ENCODE assay signal across 10 mouse cellular contexts in genomic region chr11:60076790-60077189, GRCm38 (mm10). TPM values are rescaled to one million over a fixed set of nuclear protein-coding genes. Genes with fewer than 3 reads are reported as not detected.
A peak's percentile ranks its signal among the peaks of the same experiment; 100 is the strongest.
DNase-seq lines count a peak whose midpoint lies in the region; ATAC-seq and TF ChIP-seq lines count a peak whose summit lies in the region.
"Had no signal": no experiment of that assay in that cellular context is flagged by ENCODE, and none has a peak within 500 bp of the region (broad histone marks: within the 10 kb centered on the region; RNA-seq: fewer than 3 reads in every experiment).

No protein-coding gene starts in this region.

- peak; percentile 79 for DNase-seq in hindbrain, embryonic 11.5 days (ENCODE audit: low spot score)
- peak; percentile 75 for DNase-seq in ES-E14 (ENCODE audit: low read depth, low spot score)
- DNase-seq in frontal cortex, postnatal 36 days (ENCODE audit: low spot score in 2 of 2) = peak; percentile 56 to 82
- DNase-seq in layer of hippocampus, adult 18-20 months (ENCODE audit: low spot score in 2 of 2) = peak; percentile 66 to 90
- DNase-seq in lung, postnatal 25 days (ENCODE audit: low spot score) = peak; percentile 82
- DNase-seq in spleen, adult 2 months (ENCODE audit: low read depth in 1 of 2, low spot score in 2 of 2) = peak; percentile 54 to 66

- peak; percentile 68; the same call in 1 of the 2 replicates for TF ChIP-seq CTCF in spleen, adult 2 months (IDR thresholded peaks at IDR 0.05; ENCODE audit: extremely low read depth, insufficient read depth, insufficient read length, insufficient replicate concordance)

- H3K9ac ChIP-seq in hindbrain, embryonic 11.5 days (ENCODE audit: low read depth, low read length) = no peak overlapping the region
- no peak overlapping the region for H3K9ac ChIP-seq in hindbrain, embryonic 12.5 days
- H3K9ac ChIP-seq in ES-E14 (ENCODE audit: insufficient read depth, low read depth, low read length, poor library complexity, severe bottlenecking) = no peak overlapping the region
- H3K9ac ChIP-seq: embryonic facial prominence, embryonic 12.5 days; midbrain, embryonic 12.5 days had no signal

- no peak overlapping the region for H3K4me2 ChIP-seq in hindbrain, embryonic 11.5 days (replicated peaks; ENCODE audit: low read depth, low read length)
- H3K4me2 ChIP-seq in hindbrain, embryonic 12.5 days (replicated peaks) = no peak overlapping the region
- H3K4me2 ChIP-seq: embryonic facial prominence, embryonic 12.5 days; midbrain, embryonic 12.5 days had no signal

- TF ChIP-seq POLR2A in spleen, adult 2 months (IDR thresholded peaks at IDR 0.05; ENCODE audit: low read depth, low read length) = no peak

- no peaks in the 10 kb centered on the region for H3K9me3 ChIP-seq in hindbrain, embryonic 11.5 days (ENCODE audit: control insufficient read depth, low read length)
- 0 out of 2 replicates have a peak, but pooled peaks cover 4% of the 10 kb centered on the region for H3K9me3 ChIP-seq in hindbrain, embryonic 12.5 days (replicated peaks)
- no peaks in the 10 kb centered on the region for H3K9me3 ChIP-seq in ES-E14 (ENCODE audit: control insufficient read depth, insufficient read depth, low read depth, low read length)
- H3K9me3 ChIP-seq: embryonic facial prominence, embryonic 12.5 days; midbrain, embryonic 12.5 days had no signal

- no peak overlapping the region for H3K27ac ChIP-seq in hindbrain, embryonic 11.5 days (ENCODE audit: low read depth, low read length)
- H3K27ac ChIP-seq in hindbrain, embryonic 12.5 days = no peak overlapping the region
- H3K27ac ChIP-seq in ES-E14 (ENCODE audit: insufficient read depth, low read depth, low read length, poor library complexity, severe bottlenecking) = no peak overlapping the region
- H3K27ac ChIP-seq in spleen, adult 2 months (ENCODE audit: insufficient read depth, low read length) = no peak overlapping the region
- H3K27ac ChIP-seq: embryonic facial prominence, embryonic 12.5 days; midbrain, embryonic 12.5 days had no signal

- in situ Hi-C loops in ES-E14 (cut with MboI; ENCODE audit: low sequenced_read_pairs in 2 of 2, unreplicated experiment in 2 of 2) = loop anchor here (5.0 kb wide), 1 partner anchor 199 kb away; no protein-coding TSS in a partner anchor

- H3K4me3 ChIP-seq in hindbrain, embryonic 11.5 days (ENCODE audit: low read depth, low read length) = no peak overlapping the region
- H3K4me3 ChIP-seq in hindbrain, embryonic 12.5 days = no peak overlapping the region
- no peak overlapping the region for H3K4me3 ChIP-seq in ES-E14 (ENCODE audit: insufficient read depth in 1 of 2, low read depth in 1 of 2, low read length in 2 of 2, poor library complexity in 1 of 2, severe bottlenecking in 1 of 2)
- no peak overlapping the region for H3K4me3 ChIP-seq in spleen, adult 2 months (ENCODE audit: extremely low read depth, insufficient read depth, insufficient read length)
- H3K4me3 ChIP-seq: embryonic facial prominence, embryonic 12.5 days; midbrain, embryonic 12.5 days had no signal

- H3K4me1 ChIP-seq in hindbrain, embryonic 11.5 days (replicated peaks; ENCODE audit: control insufficient read depth, insufficient read depth, low read length) = no peaks in the 10 kb centered on the region
- no peaks in the 10 kb centered on the region for H3K4me1 ChIP-seq in hindbrain, embryonic 12.5 days
- H3K4me1 ChIP-seq in ES-E14 (ENCODE audit: control insufficient read depth in 2 of 2, insufficient read depth in 2 of 2, low read length in 2 of 2, poor library complexity in 1 of 2) = no peaks in the 10 kb centered on the region
- H3K4me1 ChIP-seq in spleen, adult 2 months (ENCODE audit: control insufficient read depth, insufficient read depth, insufficient read length) = peaks cover 3% of the 10 kb centered on the region; the same call in 1 of the 2 replicates
- H3K4me1 ChIP-seq: embryonic facial prominence, embryonic 12.5 days; midbrain, embryonic 12.5 days had no signal

- WGBS in hindbrain, embryonic 11.5 days = 16% methylated on average over 4 of the region's 4 CpGs
- 17% methylated on average over 4 of the region's 4 CpGs for WGBS in hindbrain, embryonic 12.5 days
- 19% methylated on average over 4 of the region's 4 CpGs for WGBS in spleen, adult 2 months

- ATAC-seq in hindbrain, embryonic 11.5 days (ENCODE audit: low FRiP score) = no peak
- no peak for ATAC-seq in hindbrain, embryonic 12.5 days (ENCODE audit: low FRiP score)
- ATAC-seq in cerebellum, adult (ENCODE audit: insufficient number of reproducible peaks, low FRiP score, low TSS enrichment) = peak; percentile 45; the same call in 1 of the 2 replicates

- no peaks in the 10 kb centered on the region for H3K27me3 ChIP-seq in hindbrain, embryonic 11.5 days (ENCODE audit: control insufficient read depth, insufficient read depth, low read length)
- H3K27me3 ChIP-seq in hindbrain, embryonic 12.5 days = no peaks in the 10 kb centered on the region
- H3K27me3 ChIP-seq in spleen, adult 2 months (ENCODE audit: control insufficient read depth, insufficient read depth, low read length) = no peaks in the 10 kb centered on the region
- H3K27me3 ChIP-seq: embryonic facial prominence, embryonic 12.5 days; midbrain, embryonic 12.5 days had no signal

- no peaks in the 10 kb centered on the region for H3K36me3 ChIP-seq in hindbrain, embryonic 11.5 days (ENCODE audit: control insufficient read depth, insufficient read depth, low read length)
- H3K36me3 ChIP-seq in hindbrain, embryonic 12.5 days = no peaks in the 10 kb centered on the region
- H3K36me3 ChIP-seq in ES-E14 (ENCODE audit: control insufficient read depth, insufficient read depth, low read length, poor library complexity, severe bottlenecking) = no peaks in the 10 kb centered on the region
- no peaks in the 10 kb centered on the region for H3K36me3 ChIP-seq in spleen, adult 2 months (ENCODE audit: control insufficient read depth, insufficient read depth, low read length)
- H3K36me3 ChIP-seq: embryonic facial prominence, embryonic 12.5 days; midbrain, embryonic 12.5 days had no signal

TF ChIP-seq in ES-E14, 5 proteins besides CTCF, POLR2A, EP300 and RAD21:
- TF ChIP-seq ZC3H11A (IDR thresholded peaks at IDR 0.05; ENCODE audit: borderline replicate concordance, low read depth, low read length) (peak; percentile 98), ZNF384 (IDR thresholded peaks at IDR 0.05; ENCODE audit: low read depth, low read length) (no peak)
TF ChIP-seq in ES-E14: peak in this region for 1.

RNA-seq across cellular contexts. Expression of gene Rai1, which starts 28.0 kb away (rescaled TPM):
- polyA plus RNA-seq in hindbrain, embryonic 11.5 days (2014; fragmentation: Nextera tagmentation; extraction: Ambion mirVana) = 22.6 and 28.1 TPM in 2 replicates
- polyA plus RNA-seq in hindbrain, embryonic 12.5 days (2016; fragmentation: Nextera tagmentation; extraction: Ambion mirVana) = 40.2 and 43.0 TPM in 2 replicates
- total RNA-seq in ES-E14 (2012; rRNA removed) = 15.5 and 21.0 TPM in 2 replicates
- 10 to 100 TPM; 76.2 to 80.9 TPM for total RNA-seq in layer of hippocampus, adult 18-20 months (2021)
- polyA plus RNA-seq in spleen, adult 2 months (2012; rRNA removed) = 36.0 and 45.9 TPM in 2 replicates

RNA-seq across cellular contexts. Expression of gene Pemt, which starts 30.5 kb away (rescaled TPM):
- polyA plus RNA-seq in hindbrain, embryonic 11.5 days (2014; fragmentation: Nextera tagmentation; extraction: Ambion mirVana) = 5.1 and 7.2 TPM in 2 replicates
- 5.7 and 7.1 TPM in 2 replicates for polyA plus RNA-seq in hindbrain, embryonic 12.5 days (2016; fragmentation: Nextera tagmentation; extraction: Ambion mirVana)
- total RNA-seq in ES-E14 (2012; rRNA removed) = 17.5 and 18.9 TPM in 2 replicates
- total RNA-seq in layer of hippocampus, adult 18-20 months (2021) = 1 to 10 TPM; 2.4 to 7.8 TPM
- 1.9 and 2.5 TPM in 2 replicates for polyA plus RNA-seq in spleen, adult 2 months (2012; rRNA removed)
